Mouse (Mus musculus): Measurements from ENCODE around the gene Ptpn5.

DNA sequence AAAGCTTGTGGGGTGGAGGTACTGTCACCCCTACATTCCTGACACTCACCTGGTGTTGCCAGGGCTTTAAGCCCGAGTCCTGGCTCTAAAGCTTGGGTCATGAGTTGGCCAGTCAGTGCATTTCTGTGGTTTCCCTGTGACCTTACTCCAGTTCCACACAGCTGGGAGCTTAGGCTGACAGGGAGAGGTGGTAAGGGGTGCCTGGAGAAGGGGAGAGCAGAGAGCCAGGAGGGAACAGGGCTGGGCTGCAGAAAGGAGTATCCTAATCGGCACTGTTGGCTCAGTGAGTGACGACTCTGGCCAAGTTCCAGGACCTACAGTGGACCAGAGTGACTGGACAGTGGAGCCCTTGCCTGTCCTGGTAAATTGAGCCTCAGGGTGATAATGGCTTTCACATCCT is 81.2 kb downstream of the Ptpn5 start:
- TF ChIP-seq CTCF (IDR thresholded peaks at IDR 0.05; ENCODE audit: insufficient read depth, low read depth, low read length), result no peak
- TF ChIP-seq POLR2A (IDR thresholded peaks at IDR 0.05; ENCODE audit: insufficient read depth, low read depth, low read length), result no peak

Measured in olfactory bulb, adult 2 months (tissue).